Mouse (Mus musculus) telencephalon, adult 2 months (tissue): ENCODE data around the gene Rpl23.
"Not testable (repeated sequence)": the region's sequence is repeated elsewhere in the genome, so short reads cannot be mapped to it uniquely, and the experiment has no call there.

Source experiments
- DNase-seq: peaks from one replicate; pipeline ENCODE4 v3.0.0-alpha.2; 2011; ENCODE audit warnings: low read depth, low spot score

The Rpl23 gene

DNA sequence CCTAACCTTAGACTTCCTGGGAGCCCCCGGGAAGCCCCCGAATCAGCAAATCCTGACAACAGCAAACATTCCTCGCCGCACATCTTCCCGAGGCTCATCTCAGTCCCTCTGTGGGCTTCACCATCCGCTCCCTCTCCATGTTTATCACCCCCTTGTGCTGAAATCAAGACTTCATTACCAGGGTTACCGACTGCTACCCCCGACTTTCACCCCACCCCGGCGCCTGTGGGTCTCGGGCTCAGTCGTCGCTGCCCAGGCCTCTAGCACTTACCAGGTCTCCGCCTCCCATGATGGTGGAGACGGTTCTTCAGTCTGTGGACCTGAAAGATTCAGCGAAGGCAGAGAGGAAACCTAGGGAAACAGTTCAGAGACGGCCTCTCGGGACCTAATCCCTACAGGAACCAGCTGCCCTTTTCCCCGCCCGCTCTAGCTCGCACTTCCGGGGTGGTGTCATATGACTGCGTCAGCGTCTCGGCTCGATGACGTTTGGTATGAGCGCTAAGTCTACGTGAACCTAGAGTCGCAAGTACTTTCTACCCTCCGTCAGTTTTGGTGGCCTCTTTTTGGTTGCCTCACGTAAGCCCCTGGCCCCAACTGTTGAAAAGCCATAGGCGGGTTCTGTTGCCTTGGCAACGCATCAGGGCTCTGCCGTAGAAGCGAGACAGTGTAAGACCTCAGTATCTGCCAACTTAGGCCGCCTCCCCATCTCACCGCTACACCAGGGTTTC lies 15.9 kb downstream of the Rpl23 start, which contains the start of gene Cwc25:
Cwc25 (minus strand) TSS at position 403 of the 728 bp plus-strand sequence.
- DNase-seq, result peak; percentile 97

DNA sequence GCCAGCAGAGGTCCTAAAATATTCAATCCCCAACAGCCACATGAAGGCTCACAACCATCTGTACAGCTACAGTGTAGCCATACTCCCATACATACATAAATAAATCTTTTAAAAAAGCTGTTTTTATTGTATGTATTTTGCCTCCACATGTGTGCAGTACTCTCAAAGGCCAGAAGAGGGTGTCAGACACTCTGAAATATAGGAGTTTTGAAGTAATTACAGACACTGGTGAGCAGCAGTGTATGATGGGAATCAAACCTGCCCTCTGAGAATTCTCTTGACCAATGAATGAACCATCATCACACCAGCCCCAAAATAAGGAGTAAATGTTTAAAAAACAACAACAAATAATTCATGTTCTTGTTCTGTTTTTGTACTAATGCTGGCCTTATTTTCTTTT lies 20.6 kb downstream of the Rpl23 start:
- no peak for DNase-seq

DNA sequence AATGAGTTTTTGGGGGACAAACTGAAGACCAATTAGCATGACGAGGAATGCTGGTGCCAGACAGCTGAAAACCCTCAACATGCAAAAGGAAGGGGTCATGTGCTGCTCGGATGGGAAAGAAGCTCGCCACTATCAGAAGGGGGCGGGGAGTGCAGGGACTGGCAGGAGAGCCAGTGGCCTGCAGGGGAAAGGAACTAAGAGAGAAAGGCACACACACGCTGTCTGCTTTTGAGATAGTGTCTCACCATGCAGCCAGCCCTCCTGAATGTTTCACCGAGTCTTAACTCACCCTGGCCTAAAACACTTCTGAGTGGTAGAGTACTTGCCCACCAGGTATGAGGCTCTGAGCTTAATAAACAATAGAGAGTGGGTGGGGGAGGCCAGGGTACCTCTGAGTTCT lies 23.3 kb downstream of the Rpl23 start:
- DNase-seq, result no peak

DNA sequence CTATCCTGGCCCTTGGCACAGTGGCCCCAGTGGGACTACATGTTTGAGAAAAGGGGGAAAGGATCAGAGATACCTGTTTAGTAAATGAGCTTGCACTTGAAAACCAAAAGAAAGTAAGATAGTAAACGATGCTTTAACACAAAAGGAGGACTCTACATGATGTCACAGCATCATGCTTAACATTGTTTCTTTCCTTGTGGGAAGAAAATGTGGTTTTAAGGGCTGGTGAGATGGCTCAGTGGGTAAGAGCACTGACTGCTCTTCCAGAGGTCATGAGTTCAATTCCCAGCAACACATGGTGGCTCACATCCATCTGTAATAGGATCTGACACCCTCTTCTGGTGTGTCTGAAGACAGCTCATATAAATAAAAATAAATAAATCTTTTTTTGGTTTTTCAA lies 24.1 kb downstream of the Rpl23 start:
- no peak for DNase-seq

DNA sequence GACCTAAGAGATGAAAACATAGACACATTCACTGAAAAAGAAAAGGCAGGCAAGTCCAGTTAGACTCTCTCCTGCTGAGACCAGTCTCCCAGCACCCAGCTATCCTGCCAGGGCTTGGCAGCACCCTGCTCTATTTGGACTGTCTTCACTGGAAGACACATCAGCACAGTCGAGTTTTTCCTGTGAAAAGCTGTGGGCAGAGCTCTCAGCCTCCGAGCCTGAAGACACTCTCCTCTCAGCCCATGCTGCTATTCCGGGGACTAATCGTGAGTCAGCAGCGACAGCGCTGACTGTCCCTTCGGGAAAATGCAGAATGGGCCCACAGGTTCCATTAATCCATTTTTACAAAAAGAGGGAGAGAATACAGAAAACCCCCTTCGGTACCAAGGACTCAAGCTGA lies 29.0 kb downstream of the Rpl23 start:
- DNase-seq, result peak; percentile 83

DNA sequence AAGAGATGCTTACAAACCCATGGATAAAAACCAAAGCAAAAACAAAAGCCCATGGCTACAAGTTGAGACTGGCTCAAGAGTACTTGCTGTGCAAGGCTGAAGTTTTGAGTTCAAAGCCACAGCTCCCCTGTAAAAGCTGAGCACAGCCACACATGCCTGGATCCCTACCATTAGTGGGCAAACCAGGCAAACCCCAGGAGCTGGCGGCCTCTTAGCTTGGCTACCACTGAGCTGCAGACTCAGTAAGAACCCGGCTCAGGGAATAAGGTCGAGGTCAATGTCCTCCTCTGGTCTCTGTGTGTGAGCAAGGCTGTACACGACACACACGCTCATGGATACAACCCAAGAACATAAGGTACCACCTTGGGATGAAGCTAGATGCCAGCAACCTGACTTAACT lies 33.7 kb downstream of the Rpl23 start:
- DNase-seq, result no peak

DNA sequence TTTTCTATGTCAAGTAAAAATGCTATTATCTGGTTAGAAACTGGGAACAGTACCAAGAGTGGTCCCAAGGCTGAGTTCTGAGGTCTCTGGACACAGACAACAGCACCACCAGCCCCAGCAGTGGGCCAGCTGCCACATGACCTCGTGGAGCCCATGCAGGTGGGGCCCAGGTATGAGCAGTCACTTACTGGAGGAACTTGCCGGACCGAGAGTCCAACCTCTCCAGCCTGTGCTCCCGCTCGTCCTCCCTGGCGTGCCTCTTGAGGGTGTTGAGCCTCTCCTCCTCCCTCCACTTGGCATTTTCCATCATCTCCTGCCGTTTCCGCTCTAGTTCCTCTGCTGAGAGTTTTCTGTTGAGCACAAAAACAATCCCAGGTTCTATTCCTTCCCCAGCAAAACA lies 34.5 kb downstream of the Rpl23 start:
- DNase-seq, result no peak

DNA sequence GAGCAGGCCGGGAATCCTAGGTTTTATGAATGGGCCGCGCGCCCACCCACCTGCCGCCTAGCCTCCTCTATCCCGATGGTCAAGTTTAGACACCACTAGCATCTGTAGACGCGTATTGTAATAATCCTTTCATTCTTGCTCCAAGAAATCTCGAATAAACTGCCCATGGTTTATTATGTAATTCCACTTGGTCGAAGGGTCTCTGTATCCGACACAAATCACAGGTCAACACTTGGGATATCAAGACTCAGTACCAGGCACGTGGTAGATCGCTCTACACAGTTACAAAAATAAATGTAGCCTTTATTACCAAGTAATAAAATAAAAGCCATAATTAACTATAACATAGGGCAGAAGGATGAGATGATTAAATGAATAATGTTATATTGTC lies 36.9 kb downstream of the Rpl23 start:
- DNase-seq, result no peak

DNA sequence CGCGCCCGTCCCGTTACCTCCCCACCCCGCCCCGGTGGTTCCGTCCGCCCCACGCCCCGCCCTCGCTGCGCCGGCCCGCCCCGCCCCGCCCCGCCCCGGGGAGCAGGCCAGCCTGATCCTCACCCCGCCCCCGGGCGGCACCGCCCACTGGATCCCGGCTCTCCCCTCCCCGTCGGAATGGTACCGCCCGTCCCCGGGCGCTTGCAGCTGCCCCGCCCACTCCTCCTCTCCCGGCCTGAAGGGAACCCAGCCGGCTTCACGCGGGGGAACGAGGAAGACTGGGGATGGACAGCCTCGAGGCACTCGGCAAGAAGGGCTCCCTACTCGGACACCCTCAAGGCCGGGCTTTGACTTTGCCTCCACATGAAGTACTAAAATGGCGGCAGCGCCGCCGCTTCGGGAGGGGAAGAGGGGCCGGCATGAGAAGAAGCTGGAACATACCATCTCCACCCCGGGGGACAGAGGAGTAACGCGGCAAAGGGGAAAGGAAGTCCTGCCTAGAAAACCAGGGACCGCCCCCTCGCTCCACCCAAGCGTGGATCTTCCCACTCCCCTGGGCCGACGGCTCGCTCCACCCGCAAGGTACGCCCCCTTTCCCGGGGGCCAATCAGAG lies 37.4 kb downstream of the Rpl23 start:
- DNase-seq, result peak; percentile 99

DNA sequence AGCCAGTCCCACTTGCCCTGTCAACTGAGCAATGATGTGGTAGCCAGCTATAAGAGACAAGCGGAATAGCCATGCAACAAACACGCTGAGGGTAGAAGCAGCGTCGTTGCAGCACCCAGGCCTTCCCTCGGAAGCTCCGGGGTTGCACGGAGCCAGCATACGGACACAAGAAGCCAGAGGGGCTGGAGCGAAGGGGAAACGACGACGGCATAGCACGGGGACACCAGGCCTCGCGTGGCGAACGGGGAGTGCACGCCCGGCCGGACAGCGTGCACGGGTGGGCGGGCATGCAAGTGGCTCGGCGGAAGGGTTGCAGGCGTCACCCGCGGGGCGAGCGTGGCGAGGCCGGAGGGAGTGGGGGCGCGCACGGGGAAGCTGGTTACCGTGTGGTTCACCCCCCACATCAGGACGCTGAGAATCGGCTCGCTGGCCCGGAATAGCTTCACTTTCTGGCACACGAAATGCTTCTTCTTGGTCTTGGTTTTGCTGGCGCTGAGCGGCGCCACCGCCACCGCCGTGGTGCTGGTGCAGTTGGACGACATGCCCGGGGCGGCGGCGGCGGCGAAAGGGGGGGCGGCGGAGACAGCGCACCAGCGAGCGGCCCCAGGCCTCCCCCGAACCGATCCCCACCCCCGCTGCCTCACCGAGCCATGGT lies 38.0 kb downstream of the Rpl23 start, which contains the start of gene Pip4k2b:
Pip4k2b (minus strand) TSS at position 642 of the 655 bp plus-strand sequence.
- DNase-seq, result no peak

DNA sequence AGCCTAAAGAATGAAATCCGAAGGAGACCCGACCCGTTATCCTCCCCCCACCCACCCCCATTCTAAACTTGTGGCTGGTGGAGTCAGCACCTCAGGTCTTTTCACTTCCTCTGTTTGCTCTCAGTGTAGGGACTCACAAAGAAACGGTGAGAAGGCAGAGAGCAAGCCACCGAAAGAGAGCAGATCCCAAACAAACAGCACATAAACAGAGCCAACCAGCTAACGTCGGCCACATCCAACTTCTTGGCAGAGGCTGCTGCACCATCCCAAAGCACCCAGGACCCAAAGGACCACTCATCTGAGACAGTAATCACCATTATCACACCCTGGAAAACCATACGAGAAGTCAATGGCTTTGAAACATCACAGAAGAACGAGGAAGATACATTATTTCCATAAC lies 38.8 kb downstream of the Rpl23 start:
- DNase-seq, result no peak

DNA sequence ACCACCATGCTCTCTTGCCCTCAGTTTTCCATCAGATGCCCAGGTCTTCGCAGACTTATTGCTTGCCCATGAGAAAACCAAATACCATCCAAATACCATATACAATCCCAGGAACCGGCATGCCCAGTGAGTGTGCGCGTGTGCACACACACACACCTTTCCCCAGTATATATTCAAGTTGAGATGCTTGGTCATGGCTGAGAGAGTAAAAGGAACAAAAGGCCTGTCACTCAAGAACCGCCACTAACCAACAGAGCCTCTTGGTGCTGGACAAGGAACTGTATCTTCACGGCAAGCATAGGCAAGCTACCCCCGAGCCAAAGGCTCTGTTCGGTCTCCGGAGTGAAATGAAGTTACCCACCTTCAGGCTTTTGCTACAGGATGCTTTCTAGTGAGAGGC lies 39.6 kb downstream of the Rpl23 start:
- no peak for DNase-seq

DNA sequence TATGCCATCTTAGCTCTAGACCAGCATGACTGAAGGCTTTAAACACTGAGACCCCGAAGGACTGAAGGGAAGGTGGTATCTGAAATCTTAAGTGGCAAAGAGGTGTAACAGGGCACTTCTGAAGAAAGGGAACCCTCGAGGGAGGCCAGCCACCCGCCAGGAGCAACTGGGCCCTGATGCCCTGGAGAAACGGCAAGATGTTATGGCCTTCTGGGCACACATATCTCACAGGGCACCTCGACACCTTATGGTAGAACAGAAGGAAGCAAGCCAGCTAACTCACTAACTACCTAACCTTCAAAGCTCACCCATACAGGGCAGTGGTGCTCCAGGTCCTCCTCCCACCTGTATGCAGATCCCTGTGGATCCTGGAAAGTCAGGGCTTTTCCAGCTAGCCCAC lies 40.1 kb downstream of the Rpl23 start:
- DNase-seq, result no peak

DNA sequence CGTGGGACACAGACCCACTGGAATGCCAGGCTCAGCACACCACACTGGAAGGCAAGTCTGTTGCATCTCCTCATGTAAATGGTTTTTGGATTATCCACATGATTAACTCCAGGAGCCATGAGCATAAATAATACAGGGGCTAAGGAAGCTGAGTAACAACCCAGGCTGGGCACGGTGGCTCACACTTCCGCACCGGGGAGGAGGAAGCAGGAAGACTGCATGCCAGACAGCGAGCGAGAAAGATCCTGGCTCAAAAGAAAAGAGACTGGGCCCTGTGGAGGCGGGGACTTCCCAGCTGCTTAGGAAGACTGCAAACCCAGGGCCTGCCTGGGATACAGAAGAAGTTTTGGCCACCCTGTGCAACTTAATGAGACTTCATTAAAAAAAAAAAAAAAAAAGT lies 42.0 kb downstream of the Rpl23 start:
- no peak for DNase-seq

DNA sequence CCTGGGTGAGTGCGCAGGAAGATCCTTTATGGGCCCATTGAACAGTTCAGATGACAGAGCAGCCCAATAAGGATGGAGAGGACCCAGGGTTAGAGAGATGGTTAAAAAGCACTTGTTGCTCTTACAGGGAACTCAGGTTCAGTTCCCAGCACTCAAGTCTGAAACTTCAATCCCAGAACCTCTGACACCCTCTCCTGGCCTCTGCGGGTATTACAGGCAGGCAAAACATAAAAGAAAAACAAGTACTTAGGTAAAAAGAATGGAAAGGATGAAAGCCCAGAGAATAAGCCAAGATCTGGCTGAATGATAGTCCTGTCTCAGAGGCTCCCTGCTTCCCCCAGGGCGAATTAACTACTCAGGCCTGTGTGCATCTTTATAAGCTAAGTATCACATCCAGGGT lies 43.1 kb downstream of the Rpl23 start:
- DNase-seq, result no peak

DNA sequence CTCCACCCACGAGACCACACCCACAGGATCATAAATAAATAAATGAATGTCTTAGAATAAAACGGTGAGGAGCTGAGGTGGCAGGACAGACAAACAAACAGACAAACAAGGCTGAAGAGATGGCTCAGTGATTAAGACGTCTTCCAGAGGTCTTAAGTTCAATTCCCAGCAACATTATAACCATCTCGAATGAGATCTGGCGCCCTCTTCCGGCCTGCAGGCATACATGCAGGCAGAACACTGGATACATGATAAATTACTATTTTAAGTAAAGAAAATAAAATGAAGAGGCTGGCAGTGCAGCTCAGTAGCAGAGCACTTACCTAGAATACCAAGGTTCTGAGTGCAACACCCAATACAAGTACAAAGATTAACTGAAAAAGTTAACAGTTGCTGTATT lies 43.5 kb downstream of the Rpl23 start:
- DNase-seq, result no peak

DNA sequence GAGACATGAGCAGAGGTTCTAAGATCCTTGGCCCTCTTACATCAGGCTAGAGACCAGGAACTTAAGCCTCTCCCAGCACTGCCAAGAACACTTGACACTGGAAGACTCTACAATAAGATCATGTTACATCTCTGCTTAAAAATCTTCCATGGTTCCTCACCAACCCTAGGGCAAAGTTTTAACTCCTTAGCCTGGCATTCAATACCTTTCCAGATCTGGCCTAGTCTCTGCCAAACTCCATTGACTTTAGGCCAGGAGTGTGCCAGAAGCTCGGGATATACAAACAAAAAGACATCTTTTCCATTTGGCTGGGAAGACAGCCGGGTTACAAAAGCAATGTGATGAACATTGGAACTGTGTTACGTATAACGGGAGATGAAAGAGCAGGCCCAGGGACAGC lies 44.6 kb downstream of the Rpl23 start:
- no peak for DNase-seq

DNA sequence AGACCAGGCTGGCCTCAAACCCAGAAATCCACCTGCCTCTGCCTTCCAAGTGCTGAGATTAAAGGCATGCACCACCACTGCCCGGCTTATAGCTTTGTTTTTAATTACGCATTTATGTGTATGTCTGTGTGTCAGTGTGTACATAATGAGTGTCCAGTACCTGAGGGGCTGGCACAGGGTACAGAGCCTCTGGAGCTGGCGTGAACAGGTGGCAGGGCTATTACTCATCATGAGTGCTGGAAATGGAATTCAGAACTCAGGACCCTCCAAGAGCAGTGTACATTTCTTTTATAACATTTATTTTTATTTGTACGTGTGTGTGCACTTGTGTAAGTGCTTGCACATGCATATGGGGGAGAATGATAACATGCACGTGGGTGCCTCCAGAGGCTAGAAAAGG lies 45.6 kb downstream of the Rpl23 start:
- no peak for DNase-seq

DNA sequence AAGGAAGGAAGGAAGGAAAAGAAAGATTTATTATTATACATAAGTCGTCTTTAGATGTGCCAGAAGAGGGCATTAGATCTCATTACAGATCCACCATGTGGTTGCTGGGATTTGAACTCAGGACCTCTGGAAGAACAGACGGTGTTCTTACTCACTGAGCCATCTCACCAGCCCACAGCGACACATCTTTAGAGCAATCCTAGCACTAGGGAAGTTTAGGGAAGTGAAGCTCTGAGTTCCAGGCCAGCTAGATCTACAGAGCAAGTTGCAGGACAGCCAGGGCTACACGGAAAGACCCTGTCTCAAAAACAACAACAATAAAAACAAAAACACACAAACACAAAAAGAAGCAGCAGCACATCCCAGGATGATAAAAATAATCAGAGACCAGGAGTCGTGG lies 47.4 kb downstream of the Rpl23 start:
- DNase-seq, result not testable (repeated sequence)

DNA sequence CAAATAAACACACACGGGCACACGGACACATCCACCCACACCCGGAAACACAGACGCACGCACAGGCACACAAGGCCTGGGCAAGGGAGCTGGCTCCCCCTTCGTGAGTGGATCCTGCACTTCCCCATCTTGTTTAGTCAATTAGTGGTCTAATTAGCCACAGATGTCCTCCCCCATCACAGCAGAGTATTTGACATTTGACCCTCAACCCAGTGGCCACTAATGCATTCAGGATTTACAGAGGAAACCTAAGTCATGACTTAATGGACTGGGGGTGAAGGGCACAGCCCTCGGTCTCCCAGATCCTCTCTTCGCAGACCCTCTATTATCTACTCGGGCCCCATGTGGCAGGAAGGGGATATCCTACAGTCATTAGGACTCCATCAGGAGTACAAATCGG lies 48.5 kb downstream of the Rpl23 start:
- DNase-seq, result no peak

DNA sequence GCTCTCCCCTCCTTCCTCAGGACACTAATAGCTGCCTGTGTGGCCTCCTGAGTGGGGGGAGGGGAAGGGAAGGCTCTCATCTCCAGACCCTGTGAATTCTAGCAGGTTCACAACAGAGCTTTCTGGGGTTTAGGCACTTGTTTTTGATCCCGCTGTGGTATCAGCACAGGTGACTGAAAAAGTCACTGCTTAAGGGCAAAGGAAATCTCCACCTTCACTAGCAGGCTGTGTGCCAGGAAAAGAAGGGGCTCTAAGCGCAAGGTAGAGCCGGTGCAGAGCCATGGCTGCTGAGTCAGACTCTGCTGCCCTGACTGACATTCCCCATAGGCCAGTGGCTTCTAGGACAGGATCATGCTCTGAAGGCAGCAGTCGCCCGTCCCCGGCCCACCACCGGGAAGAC lies 53.5 kb downstream of the Rpl23 start:
- DNase-seq, result no peak

DNA sequence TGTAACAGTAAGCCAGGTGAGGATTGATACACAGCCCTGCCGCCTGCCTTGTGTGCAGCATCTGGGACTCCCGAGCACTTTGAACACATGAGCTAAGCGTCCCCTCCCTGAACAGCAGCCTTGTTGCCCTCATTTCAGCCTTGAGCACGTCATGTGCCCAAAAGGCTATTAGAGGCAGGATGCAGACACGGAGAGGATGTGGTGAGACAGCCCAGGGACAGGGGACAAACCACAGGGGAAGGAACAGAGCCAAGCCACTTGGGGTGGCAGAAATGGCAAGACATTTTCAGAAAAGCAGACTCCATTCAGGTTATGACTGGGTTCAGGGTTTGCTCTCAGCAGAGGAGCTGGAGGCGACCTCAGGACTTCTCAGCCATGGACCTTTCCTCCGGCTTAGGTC lies 53.9 kb downstream of the Rpl23 start:
- DNase-seq, result no peak
